Mouse (Mus musculus) lung, postnatal 4 days (tissue): ENCODE data around the gene Ecpas.
A peak's percentile ranks its signal among the peaks of the same experiment; 100 is the strongest.

Source experiments
- DNase-seq, 2 experiments: peaks; one replicate each; pipeline ENCODE4 v3.0.0; 2021

Gene Ecpas

DNA sequence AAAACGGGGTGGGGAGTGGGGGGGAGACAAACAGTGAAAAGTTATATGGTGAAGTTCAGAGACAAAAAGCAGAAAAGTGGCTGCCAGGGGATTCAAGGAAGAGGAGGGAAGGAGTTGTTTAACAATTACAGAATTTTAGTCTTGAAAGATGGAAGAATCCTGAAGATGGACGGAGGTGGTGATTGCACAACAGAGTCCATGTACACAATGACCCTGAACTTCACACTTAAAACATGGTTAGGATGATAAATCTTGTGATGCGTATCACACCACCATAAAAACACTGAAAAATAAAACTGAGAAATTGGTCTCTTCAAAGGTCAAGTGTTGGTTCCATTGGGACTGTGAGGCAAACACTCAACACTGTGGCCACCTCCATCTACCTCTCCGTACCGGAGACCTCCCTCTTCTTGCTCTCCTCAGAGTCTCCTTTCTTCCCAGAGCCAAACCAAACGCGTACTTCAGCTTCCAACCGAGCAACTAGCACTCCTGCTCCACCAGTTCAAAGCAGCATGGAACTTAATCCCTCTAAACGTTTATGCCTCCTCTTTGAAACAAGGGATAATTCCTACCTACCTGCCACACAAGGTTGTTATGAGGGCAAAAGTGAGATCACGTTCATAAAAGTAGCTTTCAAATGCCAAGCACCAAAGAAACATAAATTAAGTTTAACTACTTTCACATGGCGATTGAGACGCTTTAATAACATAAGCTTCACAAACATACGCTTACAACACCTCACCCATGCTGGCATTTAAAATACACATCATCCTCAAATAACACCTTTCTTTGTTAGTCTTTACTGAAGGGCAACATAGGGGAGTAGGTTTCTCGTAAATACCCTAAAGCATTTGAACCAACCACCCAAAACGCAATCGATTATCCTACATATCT is 2.1 kb downstream of the Ecpas start:
- DNase-seq, result no peak

DNA sequence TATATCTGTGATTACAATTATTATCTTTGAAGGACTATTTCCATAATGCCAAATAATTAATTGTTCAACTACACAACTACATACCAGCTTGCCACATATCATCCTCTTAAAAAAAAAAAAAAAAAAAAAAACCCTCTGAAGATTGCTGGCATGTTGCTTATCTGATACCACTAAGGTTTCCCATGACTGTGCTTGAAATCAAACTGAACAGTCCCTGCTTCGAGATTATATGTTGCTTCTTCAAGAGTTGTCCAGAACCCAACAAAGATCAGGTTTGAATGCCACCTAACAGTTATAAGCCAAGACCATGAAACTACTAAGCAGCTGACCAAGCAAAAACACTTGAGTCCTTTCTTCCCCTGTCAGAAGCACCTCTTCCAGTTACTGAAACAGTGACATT is 5.1 kb downstream of the Ecpas start:
- no peak for DNase-seq

DNA sequence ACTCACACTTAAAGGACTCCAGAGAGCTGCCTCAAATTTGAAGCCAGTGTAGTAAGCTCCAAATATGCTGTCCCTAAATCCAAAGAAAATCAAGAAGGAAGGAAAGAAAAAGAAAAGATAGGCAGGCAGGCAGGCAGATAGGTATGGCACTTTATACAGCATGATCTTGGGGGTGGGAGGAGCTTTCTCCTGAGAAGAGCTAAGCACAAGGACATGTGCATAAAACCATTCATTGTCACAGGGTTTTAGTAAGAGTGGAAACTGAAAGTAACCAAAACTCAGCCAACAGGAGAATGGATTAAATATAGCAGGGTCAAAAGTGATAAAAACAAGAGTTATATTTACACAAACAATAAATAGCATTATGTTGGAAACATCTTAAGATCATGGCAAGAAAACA is 14.2 kb downstream of the Ecpas start:
- DNase-seq, result no peak

DNA sequence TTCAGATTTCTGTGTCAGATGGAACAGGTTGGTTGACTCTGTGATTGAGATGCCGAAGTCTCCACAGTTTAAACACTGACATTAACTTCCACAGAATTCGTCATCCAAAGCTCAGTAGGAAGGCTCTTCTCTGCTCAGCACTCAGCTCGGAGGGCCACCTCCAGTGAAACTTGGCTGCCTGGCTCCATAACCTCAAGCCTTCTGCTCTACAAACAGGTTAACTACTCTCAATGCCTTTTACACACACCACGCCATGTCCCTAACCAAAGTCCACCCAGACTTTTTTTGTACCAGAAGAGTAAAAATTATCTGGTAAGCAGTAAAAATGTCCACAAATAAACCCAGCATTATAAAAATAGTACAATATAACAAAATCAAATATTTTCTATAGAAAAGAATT is 15.1 kb downstream of the Ecpas start:
- DNase-seq, result no peak

DNA sequence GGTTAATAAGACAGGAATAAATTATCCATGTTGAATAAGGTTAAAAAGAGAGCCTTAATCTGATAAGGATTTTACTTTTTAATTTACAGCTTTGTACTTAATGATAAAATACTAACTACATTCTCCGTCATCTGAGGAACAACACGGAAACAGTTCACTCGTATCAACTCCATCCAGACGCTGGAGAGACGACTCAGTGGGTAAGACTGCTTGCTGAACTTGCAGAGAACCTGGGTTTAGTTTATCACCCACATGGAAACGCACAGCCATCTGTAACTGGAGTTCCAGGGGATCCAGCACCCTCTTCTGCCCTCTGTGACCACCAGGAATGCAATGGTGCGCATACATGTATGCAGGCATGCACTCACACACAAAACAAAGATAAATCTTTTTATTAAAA is 18.1 kb downstream of the Ecpas start:
- no peak for DNase-seq

DNA sequence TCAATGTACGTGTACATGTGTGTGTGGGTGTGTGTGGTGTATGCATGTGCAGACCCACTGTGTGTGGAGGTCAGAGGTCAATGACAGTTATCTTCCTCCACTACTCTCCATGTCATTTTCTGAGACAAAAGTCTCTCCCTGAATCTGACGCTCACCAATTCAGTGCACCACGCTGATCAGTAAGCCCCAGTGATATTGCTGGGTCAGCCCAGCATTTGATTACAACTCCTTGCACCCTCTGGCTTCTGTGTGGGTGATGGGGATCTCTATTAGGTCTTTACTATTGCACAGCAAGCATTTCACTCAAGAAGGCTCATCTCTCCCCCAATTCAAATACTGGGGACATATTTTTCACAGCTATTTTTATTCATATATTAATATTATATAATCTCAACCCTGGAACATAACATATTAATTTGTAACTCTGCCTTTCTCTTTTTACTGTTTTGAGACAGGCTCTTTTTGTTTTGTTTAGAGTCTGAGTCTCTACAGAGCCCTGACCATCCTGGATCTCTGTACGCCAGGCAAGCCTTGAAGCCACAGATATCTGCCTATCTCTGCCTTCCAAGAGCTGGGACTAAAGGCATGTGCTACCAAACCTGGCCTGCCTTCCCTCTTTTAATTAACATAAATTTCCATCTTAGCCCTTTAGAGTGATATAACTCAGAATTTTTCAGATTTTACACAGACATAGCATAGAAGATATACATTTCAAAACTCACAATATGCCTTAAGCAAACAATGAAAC is 22.3 kb downstream of the Ecpas start:
- DNase-seq, result no peak

DNA sequence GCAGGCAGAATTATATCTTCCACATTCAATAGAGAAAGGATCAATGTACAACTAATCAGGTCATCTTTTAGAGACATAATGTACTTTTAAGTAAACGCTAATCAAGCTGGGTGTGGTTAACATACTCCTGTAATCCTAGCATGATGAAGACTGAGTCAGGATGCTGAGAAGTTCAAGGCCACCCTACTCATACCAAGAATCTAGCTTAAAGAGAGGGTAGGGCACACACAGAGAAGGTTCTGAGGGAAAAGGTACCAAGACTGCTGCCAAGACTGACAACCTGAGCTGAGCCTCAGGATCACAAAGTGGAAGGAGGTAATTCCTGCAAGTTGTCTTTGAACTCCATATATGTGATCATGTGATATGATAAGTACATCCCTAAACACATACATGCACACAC is 24.0 kb downstream of the Ecpas start:
- DNase-seq, result no peak

DNA sequence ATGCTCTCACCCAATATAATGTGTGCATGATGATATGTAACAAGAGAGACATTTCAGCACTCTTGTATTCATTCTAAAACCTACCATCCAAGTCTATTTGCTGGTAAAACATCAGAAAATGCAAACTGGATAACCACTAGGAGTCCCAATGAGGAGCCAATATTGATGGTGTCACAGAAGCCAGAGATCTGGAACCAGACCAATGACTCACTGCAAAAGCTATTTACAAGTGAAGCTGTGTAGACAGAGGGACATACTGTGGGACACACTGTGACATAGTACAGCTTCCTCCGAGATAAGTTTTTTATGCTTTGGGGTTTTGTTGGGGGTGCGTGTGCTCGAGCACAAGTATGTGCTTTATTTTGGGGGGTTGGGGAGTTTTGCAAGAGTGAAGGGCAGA is 24.9 kb downstream of the Ecpas start:
- DNase-seq, result no peak

DNA sequence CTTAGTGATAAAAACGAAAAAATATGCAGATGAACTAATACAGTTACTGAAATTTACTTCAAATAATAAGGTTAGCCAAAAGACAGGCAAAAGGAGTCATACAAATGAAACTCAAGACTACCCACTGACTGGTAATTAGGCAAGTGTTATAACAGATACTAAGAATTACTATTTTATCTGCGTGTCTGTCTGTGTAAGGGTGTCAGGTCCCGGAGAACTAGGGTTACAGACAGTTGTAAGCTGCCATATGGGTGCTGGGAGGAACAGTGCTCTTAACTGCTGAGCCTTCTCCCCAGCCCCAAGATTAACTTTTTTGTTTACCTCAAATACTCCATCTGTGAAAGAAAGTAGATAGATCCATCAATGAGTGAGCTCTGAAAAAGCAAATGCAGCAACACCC is 25.8 kb downstream of the Ecpas start:
- DNase-seq, result no peak

DNA sequence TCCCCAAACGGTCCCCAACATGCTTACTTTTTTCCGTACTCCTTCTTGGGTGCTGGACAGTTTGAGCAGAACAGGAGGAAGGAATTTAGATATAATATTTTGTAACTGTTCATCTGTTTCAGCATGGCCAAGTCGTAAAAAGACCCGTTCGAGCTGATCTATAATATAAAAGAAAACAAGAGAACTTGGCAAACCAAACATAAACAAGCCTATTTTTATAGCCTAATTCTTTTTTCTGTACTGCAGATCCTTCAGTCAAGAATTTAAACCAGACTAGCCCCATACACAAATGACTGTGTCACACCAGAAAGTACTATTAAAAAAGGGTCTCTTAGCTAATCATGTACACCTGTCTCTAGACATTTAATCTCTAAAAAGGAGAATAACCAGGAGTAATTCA is 27.2 kb downstream of the Ecpas start:
- DNase-seq, result no peak

DNA sequence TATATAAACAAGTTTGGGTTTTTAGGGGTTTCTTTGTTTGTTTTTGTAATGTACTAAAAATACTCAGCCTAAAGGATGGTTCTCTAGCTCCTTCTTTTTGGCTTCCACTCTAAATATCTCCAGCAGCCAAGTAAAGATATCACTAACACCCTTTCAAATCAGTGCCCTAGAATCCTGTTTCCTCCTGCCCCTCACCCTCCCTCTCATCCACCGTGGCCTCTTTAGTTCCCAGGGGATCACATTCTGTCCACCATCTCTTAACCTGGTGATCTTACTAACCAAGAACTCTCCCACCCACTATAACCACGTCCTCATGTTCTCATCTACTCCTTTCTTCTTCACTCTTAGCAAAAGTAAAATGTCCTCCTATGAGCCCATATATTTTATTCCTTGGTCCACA is 28.7 kb downstream of the Ecpas start:
- no peak for DNase-seq

DNA sequence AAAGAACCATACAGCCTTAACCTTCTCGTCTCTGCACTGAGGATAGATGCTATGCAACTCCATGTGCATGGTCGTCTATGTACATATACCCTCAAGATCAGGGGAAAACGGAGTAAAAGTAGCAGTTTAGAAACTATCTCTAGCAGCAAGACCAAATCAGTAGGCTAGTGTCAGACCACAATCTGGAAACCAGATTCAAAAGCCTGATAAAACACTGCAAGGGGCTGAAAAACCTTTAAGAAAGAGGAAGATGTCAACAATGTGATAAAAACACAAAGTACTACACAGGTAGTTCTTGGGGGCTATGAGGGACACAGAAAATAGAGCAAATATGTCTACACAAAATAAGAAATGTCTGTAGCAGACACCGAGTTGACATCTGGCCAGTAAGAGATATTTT is 38.2 kb downstream of the Ecpas start:
- no peak for DNase-seq

DNA sequence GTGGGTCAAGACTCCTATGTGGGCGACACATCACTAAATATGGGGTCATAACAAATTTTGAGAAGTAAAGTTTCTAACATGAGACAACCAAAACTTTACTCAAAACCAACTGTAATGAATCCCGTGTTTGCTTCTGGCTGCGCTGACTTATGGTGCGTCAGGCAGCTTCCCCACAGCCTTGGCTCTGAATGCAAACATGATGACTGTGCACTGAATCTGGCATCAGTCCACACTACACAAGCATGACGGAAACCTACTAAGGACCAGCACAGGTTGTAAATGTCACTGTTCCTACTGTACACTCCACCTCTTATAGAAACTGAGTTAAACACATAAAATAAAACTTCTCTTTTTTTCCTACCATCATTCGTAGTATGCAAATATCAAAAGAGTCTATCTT is 45.3 kb downstream of the Ecpas start:
- DNase-seq, result no peak

DNA sequence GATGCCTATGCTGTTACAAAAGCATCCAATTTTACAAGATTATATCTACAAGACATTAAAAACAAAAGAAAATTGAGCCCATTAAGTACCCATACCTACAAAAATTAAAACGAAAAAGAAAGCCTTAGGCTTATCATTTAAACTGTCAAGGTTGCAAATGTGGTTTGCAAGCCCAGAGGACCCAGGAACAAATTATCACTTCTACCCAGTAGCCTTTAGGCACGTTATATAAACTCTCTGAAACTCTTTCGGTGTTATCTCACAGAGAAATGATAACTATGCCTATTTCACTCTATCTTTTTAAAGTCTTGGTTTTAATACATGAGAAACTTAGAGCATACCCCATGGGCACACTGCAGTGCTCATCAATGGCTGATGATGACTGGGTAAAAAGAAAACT is 79.6 kb downstream of the Ecpas start:
- DNase-seq, result no peak

DNA sequence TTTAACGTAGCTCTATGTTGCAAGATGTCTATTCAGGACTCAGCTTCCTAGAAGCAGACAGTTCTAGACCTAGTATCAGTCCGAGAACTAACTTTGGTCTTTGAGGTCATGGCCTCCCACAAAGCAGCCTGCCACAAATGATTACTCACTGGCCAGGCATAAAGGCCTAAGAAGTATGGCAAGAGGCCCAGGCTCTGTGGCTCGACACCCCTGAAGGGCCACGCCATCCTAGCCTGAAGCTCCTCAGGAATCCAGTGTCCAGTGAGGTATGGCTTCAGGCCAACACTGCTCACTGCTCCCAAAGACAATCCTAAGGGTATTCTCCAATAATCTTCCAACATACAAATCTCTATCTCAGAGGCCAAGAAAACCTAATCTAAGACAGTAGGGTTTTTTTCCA is 86.6 kb downstream of the Ecpas start:
- no peak for DNase-seq

DNA sequence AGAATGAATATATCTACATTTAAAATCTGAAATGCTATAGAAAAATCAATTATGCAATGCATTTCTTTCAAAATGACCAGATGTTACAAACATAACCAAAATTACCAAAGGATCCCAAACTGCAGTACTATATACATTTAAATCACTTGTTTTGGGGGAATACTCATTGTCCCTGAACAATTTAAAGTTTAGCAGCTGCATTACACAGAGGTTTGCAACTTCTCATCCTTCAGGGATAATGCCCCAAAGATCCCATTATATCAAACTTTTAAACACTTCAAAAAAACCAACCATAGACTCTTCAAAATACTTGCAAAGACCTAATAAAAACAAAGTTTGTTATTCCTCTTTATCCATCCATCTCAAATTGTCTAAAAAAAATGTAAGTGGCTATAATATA is 124.9 kb downstream of the Ecpas start, which contains the start of gene Olfr267:
TSS of gene Olfr267 (minus strand) at position 101 of the 400 bp plus-strand sequence.
- no peak for DNase-seq

DNA sequence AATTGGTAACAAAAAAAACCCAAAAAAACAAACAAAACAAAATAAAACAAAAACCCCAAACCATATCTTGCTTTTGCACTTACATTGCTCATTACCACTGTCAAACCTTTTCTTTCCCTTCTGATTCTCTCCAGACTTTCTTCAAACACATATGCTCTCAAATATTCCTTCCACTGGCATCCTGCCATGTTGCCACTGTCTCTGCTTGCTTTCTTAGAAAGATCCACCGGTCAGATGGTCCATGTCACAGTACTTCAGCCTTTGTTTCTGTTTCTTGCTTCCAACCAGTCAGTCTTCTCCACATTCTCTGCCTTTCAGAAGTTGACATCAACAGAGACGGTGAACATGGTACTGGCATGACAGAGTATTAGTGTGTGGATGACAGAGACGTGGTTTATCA is 125.9 kb downstream of the Ecpas start:
- no peak for DNase-seq

DNA sequence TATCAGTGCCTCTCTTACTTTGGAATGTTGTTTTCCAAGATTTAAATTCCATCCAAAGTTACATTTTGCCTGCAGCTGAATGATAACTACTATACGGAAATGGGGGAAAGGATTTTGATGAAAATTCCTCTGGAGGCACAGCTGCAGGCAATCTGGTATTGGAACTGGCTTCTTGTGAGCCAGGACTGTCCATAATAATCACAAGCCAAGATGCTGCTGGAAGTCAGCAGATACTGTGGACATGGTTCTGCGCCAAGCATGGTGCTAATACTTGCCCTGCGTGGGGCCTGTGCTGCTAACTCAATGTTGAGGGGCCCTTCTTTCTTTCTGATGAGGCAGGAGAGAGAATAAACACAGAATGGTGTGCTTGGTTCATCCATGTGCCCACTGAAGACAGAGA is 149.1 kb downstream of the Ecpas start:
- peak; percentile 8 to 26 for DNase-seq

DNA sequence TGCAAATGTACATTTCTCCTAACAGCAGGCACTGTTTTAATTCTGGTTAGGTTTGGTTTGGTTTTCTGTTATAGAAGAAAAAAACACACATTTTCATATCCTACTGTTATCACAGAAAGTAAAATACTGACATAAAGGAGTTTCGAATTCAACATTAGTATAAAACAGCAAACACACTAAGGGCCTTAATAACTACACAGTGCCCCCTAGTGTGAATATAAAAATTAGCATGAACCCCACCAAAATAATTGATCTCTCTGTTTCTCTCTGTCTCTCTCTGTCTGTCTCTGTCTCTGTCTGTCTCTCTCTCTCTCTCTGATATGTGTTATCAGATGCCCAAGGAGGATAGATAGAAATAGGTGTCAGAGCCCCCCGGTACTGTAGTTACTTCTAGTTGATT is 163.0 kb downstream of the Ecpas start:
- no peak for DNase-seq

DNA sequence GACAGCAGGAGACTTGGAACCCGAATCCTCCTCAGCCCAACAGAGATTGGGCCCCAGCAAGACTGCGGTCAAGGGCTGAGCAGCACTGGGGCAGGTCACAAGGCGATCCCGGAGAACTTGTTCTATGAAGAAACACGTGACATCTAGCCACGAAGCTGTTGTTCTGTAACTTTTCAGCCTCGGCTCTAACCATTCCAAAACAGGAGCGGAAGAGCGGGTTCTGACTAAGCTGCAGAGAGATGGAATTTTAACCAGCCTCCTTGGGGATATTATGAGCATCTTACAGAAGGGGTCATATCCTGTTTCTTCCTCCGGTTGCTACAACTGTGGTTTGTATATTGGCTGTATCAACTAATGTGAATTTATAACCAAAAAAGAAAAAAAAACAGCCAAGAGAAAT is 163.4 kb downstream of the Ecpas start:
- peak; percentile 18 to 24 for DNase-seq
